Mouse (Mus musculus): Measurements from ENCODE around the gene Ormdl3.

GRCm38 (mm10) chr11:98569461-98569860 is 17.7 kb downstream of the Ormdl3 start:
- no peak for TF ChIP-seq POLR2A (IDR thresholded peaks at IDR 0.05; ENCODE audit: extremely low read depth, insufficient read depth, low read length)
- TF ChIP-seq CTCF (IDR thresholded peaks at IDR 0.05; ENCODE audit: extremely low read depth, insufficient read depth, low read length): no peak
